ENCODE assay signal across 8 mouse cellular contexts in genomic region chr8:110726893-110727292, GRCm38 (mm10). TPM values are rescaled to one million over a fixed set of nuclear protein-coding genes. Genes with fewer than 3 reads are reported as not detected.
DNase-seq lines count a peak whose midpoint lies in the region; ATAC-seq and TF ChIP-seq lines count a peak whose summit lies in the region.

No protein-coding gene starts in this region.

- TF ChIP-seq CTCF in hindbrain, postnatal 0 days (IDR thresholded peaks at IDR 0.05; ENCODE audit: low read depth): peak; percentile 91
- peak; percentile 44; the same call in 1 of the 2 replicates for TF ChIP-seq CTCF in small intestine, adult 2 months (IDR thresholded peaks at IDR 0.05; ENCODE audit: extremely low read depth, insufficient read length, insufficient replicate concordance, low read depth, low read length)

- TF ChIP-seq POLR2A in small intestine, adult 2 months (IDR thresholded peaks at IDR 0.05; ENCODE audit: low read depth, low read length): no peak

- no peaks in the 10 kb centered on the region for H3K27me3 ChIP-seq in forebrain, embryonic 16.5 days (replicated peaks; ENCODE audit: control insufficient read depth, insufficient read depth, low read length)
- H3K27me3 ChIP-seq in hindbrain, postnatal 0 days (ENCODE audit: insufficient read depth, low read length): no peaks in the 10 kb centered on the region
- H3K27me3 ChIP-seq in small intestine, adult 2 months (ENCODE audit: control insufficient read depth, insufficient read depth, low read length): 0 out of 2 replicates have a peak, but pooled peaks cover 2% of the 10 kb centered on the region

- no peak overlapping the region for H3K4me3 ChIP-seq in forebrain, embryonic 16.5 days (replicated peaks; ENCODE audit: low read length)
- H3K4me3 ChIP-seq in hindbrain, postnatal 0 days (ENCODE audit: low read length): no peak overlapping the region
- no peak overlapping the region for H3K4me3 ChIP-seq in small intestine, adult 2 months (ENCODE audit: low read depth, low read length)

- no peak overlapping the region for H3K9ac ChIP-seq in forebrain, embryonic 16.5 days (replicated peaks; ENCODE audit: low read depth, low read length)
- H3K9ac ChIP-seq in hindbrain, postnatal 0 days (replicated peaks; ENCODE audit: low read length): 0 out of 2 replicates have a peak overlapping the region, but pooled peaks have one; percentile 28

- H3K9me3 ChIP-seq in forebrain, embryonic 16.5 days (ENCODE audit: control insufficient read depth, low read length): no peaks in the 10 kb centered on the region
- H3K9me3 ChIP-seq in hindbrain, postnatal 0 days (ENCODE audit: low read length): no peaks in the 10 kb centered on the region

- DNase-seq in adrenal gland, adult (ENCODE audit: inconsistent age in 2 of 2, low spot score in 1 of 2): peak; percentile 56 to 84
- no peak for DNase-seq in adrenal gland, postnatal 4 days (ENCODE audit: low spot score in 2 of 2)
- peak; percentile 34 for DNase-seq in urinary bladder, postnatal 25 days (ENCODE audit: low spot score)
- DNase-seq in urinary bladder, postnatal 10 days (ENCODE audit: low spot score): no peak
- DNase-seq in hindbrain, postnatal 0 days (ENCODE audit: low spot score): peak; percentile 89
- peak; percentile 67 for DNase-seq in lung, postnatal 36 days

- H3K36me3 ChIP-seq in forebrain, embryonic 16.5 days (ENCODE audit: control insufficient read depth, insufficient read depth): peaks cover 31% of the 10 kb centered on the region
- H3K36me3 ChIP-seq in hindbrain, postnatal 0 days (ENCODE audit: insufficient read depth, low read length): peaks cover 51% of the 10 kb centered on the region
- H3K36me3 ChIP-seq in small intestine, adult 2 months (ENCODE audit: control insufficient read depth, insufficient read depth, low read length): no peaks in the 10 kb centered on the region; the same call in 1 of the 2 replicates

- 6% methylated on average over 18 of the region's 18 CpGs for WGBS in forebrain, embryonic 16.5 days
- 3% methylated on average over 18 of the region's 18 CpGs for WGBS in hindbrain, postnatal 0 days
- WGBS in small intestine, adult 2 months: 35% methylated on average over 18 of the region's 18 CpGs

- no peak overlapping the region for H3K4me2 ChIP-seq in forebrain, embryonic 16.5 days (ENCODE audit: low read length)
- H3K4me2 ChIP-seq in hindbrain, postnatal 0 days (ENCODE audit: low read depth, low read length): no peak overlapping the region

- no peak overlapping the region for H3K27ac ChIP-seq in forebrain, embryonic 16.5 days (ENCODE audit: low read length)
- peak overlapping the region; percentile 98; the same call in 1 of the 2 replicates for H3K27ac ChIP-seq in hindbrain, postnatal 0 days
- H3K27ac ChIP-seq in small intestine, adult 2 months (ENCODE audit: insufficient read depth, low read depth, low read length): no peak overlapping the region

- peaks cover 48% of the 10 kb centered on the region for H3K4me1 ChIP-seq in forebrain, embryonic 16.5 days (replicated peaks; ENCODE audit: control insufficient read depth, insufficient read depth, low read length)
- H3K4me1 ChIP-seq in hindbrain, postnatal 0 days (ENCODE audit: insufficient read depth, low read length): peaks cover 38% of the 10 kb centered on the region
- no peaks in the 10 kb centered on the region; the same call in 1 of the 2 replicates for H3K4me1 ChIP-seq in small intestine, adult 2 months (ENCODE audit: control insufficient read depth, insufficient read depth, insufficient read length, low read length)

- ATAC-seq in forebrain, embryonic 16.5 days: peak; percentile 13
- ATAC-seq in hindbrain, postnatal 0 days: peak; percentile 31

RNA-seq across cellular contexts. Expression of gene Mtss1l, which starts 5.6 kb away (rescaled TPM):
- total RNA-seq in adrenal gland, postnatal 4 days (2021): 10 to 100 TPM; 51.6 to 53.3 TPM
- 24.6 and 24.8 TPM in 2 replicates for polyA plus RNA-seq in forebrain, embryonic 16.5 days (2015; fragmentation: Nextera tagmentation; extraction: Ambion mirVana)
- total RNA-seq in hindbrain, postnatal 0 days (2014; rRNA removed): 76.2 and 81.0 TPM in 2 replicates
- polyA plus RNA-seq in hindbrain, postnatal 0 days (2015; fragmentation: Nextera tagmentation; extraction: Ambion mirVana): 32.9 TPM in 2 replicates
- polyA plus RNA-seq in small intestine, adult 2 months (2012; rRNA removed): 19.3 and 21.9 TPM in 2 replicates

Comparison
In these comparisons a context has a peak if more than half of its experiments do, and no peak if none do; other contexts are left out.
1. DNase-seq: peak in adrenal gland, adult (2 of 2), urinary bladder, postnatal 25 days (single experiment), hindbrain, postnatal 0 days (single experiment) and lung, postnatal 36 days (single experiment); none in adrenal gland, postnatal 4 days (0 of 2) and urinary bladder, postnatal 10 days (single experiment).